Mouse (Mus musculus): ENCODE data around the gene Antxr1. TPM values are rescaled to one million over a fixed set of nuclear protein-coding genes. Genes with fewer than 3 reads are reported as not detected.

Gene Antxr1
- total and polyA plus RNA-seq, 3 experiments, result 0.16 to 0.23 (median 0.21) TPM

- Histone ChIP-seq H3K27ac (ENCODE audit: insufficient read depth, low read depth) (no peak overlapping the region), H3K9me3 (replicated peaks; ENCODE audit: low read length) (peaks cover 6% of the 10 kb centered on the region), H3K4me1 (ENCODE audit: control insufficient read depth in 1 of 2, insufficient read depth in 2 of 2) (peaks cover 0 to 3% of the 10 kb centered on the region in 2 experiments; a peak in 1 of 4 replicates), H3K9ac (ENCODE audit: insufficient read depth, low read depth) (no peak overlapping the region), H3K36me3 (replicated peaks in 1 of 2; ENCODE audit: control insufficient read depth in 1 of 2, insufficient read depth in 1 of 2, low read length in 1 of 2) (no peaks in the 10 kb centered on the region), H3K27me3 (replicated peaks) (no peaks in the 10 kb centered on the region), H3K79me2 (replicated peaks; ENCODE audit: control insufficient read depth, extremely low read depth, insufficient read depth, poor library complexity, severe bottlenecking) (no peaks in the 10 kb centered on the region), H3K4me2 (ENCODE audit: insufficient read depth, low read depth, poor library complexity, severe bottlenecking) (no peak overlapping the region), H3K4me3 (replicated peaks in 1 of 3; ENCODE audit: low read depth in 2 of 3, low read length in 2 of 3, poor library complexity in 1 of 3) (no peak overlapping the region)
- in situ Hi-C loops (cut with MboI; ENCODE audit: low pct_ligation_motif_present, low pct_unique_long_range_greater_than_20kb, low sequenced_read_pairs) (no loop called here), dilution Hi-C loops (cut with MboI; ENCODE audit: extremely low pct_ligation_motif_present, extremely low pct_unique_long_range_greater_than_20kb, low sequenced_read_pairs) (no loop called here)
- no peak for TF ChIP-seq CHD2 (IDR thresholded peaks at IDR 0.05; ENCODE audit: low read length)
- no peak for TF ChIP-seq ETS1 (conservative IDR thresholded peaks at IDR 0.05; ENCODE audit: low read depth, low read length)
- TF ChIP-seq TCF12 (IDR thresholded peaks at IDR 0.05; ENCODE audit: low read depth, low read length), result no peak
- DNase-seq (ENCODE audit: extremely low read depth), result no peak
Measured at GRCm38 (mm10) chr6:87270452-87270851, 65.2 kb downstream of the Antxr1 start.

GRCm38 (mm10) chr6:87269950-87270349, 65.7 kb downstream of the Antxr1 start:
- H3K4me1 ChIP-seq (ENCODE audit: control insufficient read depth in 1 of 2, insufficient read depth in 2 of 2), result peaks cover 0 to 3% of the 10 kb centered on the region in 2 experiments; a peak in 1 of 4 replicates
- no peak overlapping the region for H3K27ac ChIP-seq (ENCODE audit: insufficient read depth, low read depth)
- H3K9me3 ChIP-seq (replicated peaks; ENCODE audit: low read length), result peaks cover 6% of the 10 kb centered on the region
- no peak overlapping the region for H3K4me2 ChIP-seq (ENCODE audit: insufficient read depth, low read depth, poor library complexity, severe bottlenecking)
- H3K9ac ChIP-seq (ENCODE audit: insufficient read depth, low read depth), result no peak overlapping the region
- TF ChIP-seq TCF12 (IDR thresholded peaks at IDR 0.05; ENCODE audit: low read depth, low read length), result no peak
- TF ChIP-seq ZMIZ1 (IDR thresholded peaks at IDR 0.05; ENCODE audit: low read depth, low read length), result no peak
- no peak for DNase-seq (ENCODE audit: extremely low read depth)
- H3K36me3 ChIP-seq (replicated peaks in 1 of 2; ENCODE audit: control insufficient read depth in 1 of 2, insufficient read depth in 1 of 2, low read length in 1 of 2), result no peaks in the 10 kb centered on the region
- dilution Hi-C loops (cut with MboI; ENCODE audit: extremely low pct_ligation_motif_present, extremely low pct_unique_long_range_greater_than_20kb, low sequenced_read_pairs) (no loop called here), in situ Hi-C loops (cut with MboI; ENCODE audit: low pct_ligation_motif_present, low pct_unique_long_range_greater_than_20kb, low sequenced_read_pairs) (no loop called here)
- H3K27me3 ChIP-seq (replicated peaks), result no peaks in the 10 kb centered on the region
- H3K79me2 ChIP-seq (replicated peaks; ENCODE audit: control insufficient read depth, extremely low read depth, insufficient read depth, poor library complexity, severe bottlenecking), result no peaks in the 10 kb centered on the region
- H3K4me3 ChIP-seq (replicated peaks in 1 of 3; ENCODE audit: low read depth in 2 of 3, low read length in 2 of 3, poor library complexity in 1 of 3), result no peak overlapping the region

- TF ChIP-seq RCOR1 (conservative IDR thresholded peaks at IDR 0.05; ENCODE audit: low read depth, low read length), result no peak
- TF ChIP-seq ETS1 (conservative IDR thresholded peaks at IDR 0.05; ENCODE audit: low read depth, low read length), result no peak
- no peak for TF ChIP-seq E2F4 (IDR thresholded peaks at IDR 0.05; ENCODE audit: insufficient replicate concordance, low read depth, low read length)
- no peak for TF ChIP-seq JUND (conservative IDR thresholded peaks at IDR 0.05; ENCODE audit: low read depth, low read length)
- TF ChIP-seq UBTF (IDR thresholded peaks at IDR 0.05; ENCODE audit: low read depth, low read length), result no peak
- TF ChIP-seq IRF4 (IDR thresholded peaks at IDR 0.05; ENCODE audit: low read depth, low read length), result no peak
- no peak for TF ChIP-seq MYC (IDR thresholded peaks at IDR 0.05; ENCODE audit: low read depth, low read length)
- TF ChIP-seq ZKSCAN1 (IDR thresholded peaks at IDR 0.05; ENCODE audit: borderline replicate concordance, low read depth, low read length), result no peak
- TF ChIP-seq EP300 (IDR thresholded peaks at IDR 0.05; ENCODE audit: low read length), result no peak
- no peak for TF ChIP-seq CHD1 (IDR thresholded peaks at IDR 0.05; ENCODE audit: low read depth, low read length)
- no peak for TF ChIP-seq TCF12 (IDR thresholded peaks at IDR 0.05; ENCODE audit: low read depth, low read length)
- TF ChIP-seq NRF1 (IDR thresholded peaks at IDR 0.05; ENCODE audit: low read depth, low read length), result no peak
- no peak for TF ChIP-seq PAX5 (IDR thresholded peaks at IDR 0.05; ENCODE audit: low read length)
- no peak for TF ChIP-seq POLR2A (IDR thresholded peaks at IDR 0.05; ENCODE audit: low read depth, low read length)
- TF ChIP-seq MAZ (IDR thresholded peaks at IDR 0.05; ENCODE audit: low read depth, low read length), result no peak
- TF ChIP-seq ZMIZ1 (IDR thresholded peaks at IDR 0.05; ENCODE audit: low read depth, low read length), result no peak
- TF ChIP-seq JUN (IDR thresholded peaks at IDR 0.05; ENCODE audit: insufficient read depth, low read depth, low read length), result no peak
- no peak for TF ChIP-seq USF1 (IDR thresholded peaks at IDR 0.05; ENCODE audit: low read depth, low read length)
- no peaks in the 10 kb centered on the region for H3K36me3 ChIP-seq (replicated peaks in 1 of 2; ENCODE audit: control insufficient read depth in 1 of 2, insufficient read depth in 1 of 2, low read length in 1 of 2)
- no peak for DNase-seq (ENCODE audit: extremely low read depth)
Measured at GRCm38 (mm10) chr6:87262666-87263065, 73.0 kb downstream of the Antxr1 start.

More at GRCm38 (mm10) chr6:87262666-87263065, 73.0 kb downstream of the Antxr1 start:
- H3K27me3 ChIP-seq (replicated peaks), result no peaks in the 10 kb centered on the region
- no peak overlapping the region for H3K27ac ChIP-seq (ENCODE audit: insufficient read depth, low read depth)
- H3K4me3 ChIP-seq (replicated peaks in 1 of 3; ENCODE audit: low read depth in 2 of 3, low read length in 2 of 3, poor library complexity in 1 of 3), result no peak overlapping the region
- H3K4me2 ChIP-seq (ENCODE audit: insufficient read depth, low read depth, poor library complexity, severe bottlenecking), result no peak overlapping the region
- H3K79me2 ChIP-seq (replicated peaks; ENCODE audit: control insufficient read depth, extremely low read depth, insufficient read depth, poor library complexity, severe bottlenecking), result no peaks in the 10 kb centered on the region
- dilution Hi-C loops (cut with MboI; ENCODE audit: extremely low pct_ligation_motif_present, extremely low pct_unique_long_range_greater_than_20kb, low sequenced_read_pairs), result no loop called here
- in situ Hi-C loops (cut with MboI; ENCODE audit: low pct_ligation_motif_present, low pct_unique_long_range_greater_than_20kb, low sequenced_read_pairs), result no loop called here
- peaks cover 5 to 24% of the 10 kb centered on the region in 2 experiments for H3K4me1 ChIP-seq (ENCODE audit: control insufficient read depth in 1 of 2, insufficient read depth in 2 of 2)
- no peak overlapping the region for H3K9ac ChIP-seq (ENCODE audit: insufficient read depth, low read depth)
- no peaks in the 10 kb centered on the region for H3K9me3 ChIP-seq (replicated peaks; ENCODE audit: low read length)
